Mouse (Mus musculus) neural tube, embryonic 13.5 days (tissue): ENCODE data around the gene Rfwd3. TPM values are rescaled to one million over a fixed set of nuclear protein-coding genes. Genes with fewer than 3 reads are reported as not detected.

ENCODE experiments used
- ATAC-seq: fragments of 200-750 bp; cut with Nextera tagmentation; 2 replicates; pipeline ENCODE4 v1.8.0; 2017; ENCODE audit warnings: low read depth, mild to moderate bottlenecking, moderate TSS enrichment, moderate library complexity
- H3K27ac ChIP-seq: fragments of 300-500 bp; sonication (generic); replicated peaks from 2 replicates; pipeline ENCODE4 v1.5.1; 2015; ENCODE audit warnings: moderate library complexity, mild to moderate bottlenecking, inconsistent platforms
- H3K27me3 ChIP-seq: fragments of 300-500 bp; sonication (generic); 2 replicates; pipeline ENCODE4 v1.6.1; 2015; ENCODE audit warnings: mild to moderate bottlenecking, inconsistent platforms
- H3K36me3 ChIP-seq: fragments of 300-500 bp; sonication (generic); 2 replicates; pipeline ENCODE4 v1.6.1; 2015; ENCODE audit warnings: mild to moderate bottlenecking, inconsistent platforms
- H3K4me1 ChIP-seq: fragments of 300-500 bp; sonication (generic); replicated peaks from 2 replicates; pipeline ENCODE4 v1.6.1; 2015; ENCODE audit warnings: inconsistent platforms
- H3K4me2 ChIP-seq: fragments of 300-500 bp; sonication (generic); 2 replicates; pipeline ENCODE4 v1.6.1; 2015; ENCODE audit warnings: inconsistent platforms, mild to moderate bottlenecking, moderate library complexity
- H3K4me3 ChIP-seq: fragments of 300-500 bp; sonication (generic); 2 replicates; pipeline ENCODE4 v1.5.1; 2015; ENCODE audit warnings: mild to moderate bottlenecking, inconsistent platforms
- H3K9ac ChIP-seq: fragments of 300-500 bp; sonication (generic); 2 replicates; pipeline ENCODE4 v1.6.1; 2015; ENCODE audit warnings: moderate library complexity, mild to moderate bottlenecking, inconsistent platforms
- H3K9me3 ChIP-seq: fragments of 300-500 bp; sonication (generic); 2 replicates; pipeline ENCODE4 v1.6.1; 2016; ENCODE audit warnings: inconsistent platforms
- WGBS: fragments of 180-500 bp; shearing (Covaris S2); methylation state at CpG from one replicate; pipeline ENCODE4 v1.1.7; 2015; 5-methylcytosine and 5-hydroxymethylcytosine counted together
- polyA plus RNA-seq: library from polyadenylated mRNA; unstranded; fragments of >200 nt; fragmentation: Nextera tagmentation; extraction: Ambion mirVana; gene quantifications from 2 replicates; pipeline ENCODE4 v1.2.1, GENCODE M21; 2015

Gene Rfwd3
- polyA plus RNA-seq, 1 experiment from 2014 or later, result 26.9 TPM

- H3K36me3 ChIP-seq, result no peaks in the 10 kb centered on the region
- H3K4me2 ChIP-seq, result no peak overlapping the region
- H3K27ac ChIP-seq, result no peak overlapping the region
- 92% methylated on average over 4 of the region's 4 CpGs for WGBS
- no peaks in the 10 kb centered on the region for H3K27me3 ChIP-seq
- no peak overlapping the region for H3K4me3 ChIP-seq
- 0 out of 2 replicates have a peak, but pooled peaks cover 3% of the 10 kb centered on the region for H3K4me1 ChIP-seq
- no peaks in the 10 kb centered on the region for H3K9me3 ChIP-seq
- no peak for ATAC-seq
- no peak overlapping the region for H3K9ac ChIP-seq
Measured at GRCm38 (mm10) chr8:111246287-111246830, 53.7 kb downstream of the Rfwd3 start.

- WGBS, result 78% methylated on average over 3 of the region's 3 CpGs
Measured at GRCm38 (mm10) chr8:111237301-111237700, 62.7 kb downstream of the Rfwd3 start.

DNA sequence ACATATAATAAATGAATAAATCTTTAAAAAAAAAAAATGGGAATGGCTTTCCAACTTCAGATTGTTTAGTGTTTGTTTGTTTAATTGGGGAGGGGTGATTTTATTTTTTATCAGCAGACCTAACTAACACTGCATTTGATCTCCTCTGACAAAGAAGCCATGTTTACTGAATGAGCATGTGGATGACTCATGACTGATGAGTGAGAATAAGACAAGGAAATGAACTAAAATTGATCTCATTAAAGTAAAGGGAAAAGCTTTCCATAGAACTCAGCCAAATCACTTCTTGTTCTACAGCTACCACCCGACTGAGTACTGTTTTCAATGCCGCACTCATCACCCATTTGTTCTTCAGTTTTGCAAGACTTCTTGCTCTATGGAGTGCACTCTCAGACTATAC, 66.3 kb downstream of the Rfwd3 start:
- H3K4me3 ChIP-seq, result no peak overlapping the region
- H3K4me2 ChIP-seq, result no peak overlapping the region
- H3K9ac ChIP-seq, result no peak overlapping the region
- H3K27me3 ChIP-seq, result no peaks in the 10 kb centered on the region
- WGBS, result 94% methylated on average over 2 of the region's 2 CpGs
- H3K9me3 ChIP-seq, result no peaks in the 10 kb centered on the region
- no peaks in the 10 kb centered on the region for H3K36me3 ChIP-seq
- H3K4me1 ChIP-seq, result no peaks in the 10 kb centered on the region
- H3K27ac ChIP-seq, result no peak overlapping the region
- ATAC-seq, result no peak

More at GRCm38 (mm10) chr8:111237301-111237700, 62.7 kb downstream of the Rfwd3 start:
- Histone ChIP-seq H3K9ac (no peak overlapping the region), H3K4me3 (no peak overlapping the region), H3K9me3 (no peaks in the 10 kb centered on the region), H3K4me2 (no peak overlapping the region), H3K36me3 (no peaks in the 10 kb centered on the region), H3K4me1 (no peaks in the 10 kb centered on the region), H3K27ac (no peak overlapping the region), H3K27me3 (no peaks in the 10 kb centered on the region)
- ATAC-seq, result no peak

- WGBS, result 72% methylated on average over 5 of the region's 5 CpGs
- Histone ChIP-seq H3K9ac (no peak overlapping the region), H3K36me3 (no peaks in the 10 kb centered on the region), H3K4me3 (no peak overlapping the region), H3K27ac (no peak overlapping the region), H3K9me3 (no peaks in the 10 kb centered on the region), H3K4me1 (peaks cover 8% of the 10 kb centered on the region), H3K4me2 (no peak overlapping the region), H3K27me3 (no peaks in the 10 kb centered on the region)
- no peak for ATAC-seq
Measured at GRCm38 (mm10) chr8:111224153-111224552, 75.9 kb downstream of the Rfwd3 start.

Other genes with a start within 250 kb of the Rfwd3 start
- gene Exosc6, start 243.9 kb downstream of the Rfwd3 start, polyA plus RNA-seq, result not detected in 2 replicates
- gene Clec18a, start 207.8 kb downstream of the Rfwd3 start, polyA plus RNA-seq, result 1.9 and 3.1 TPM in 2 replicates
- gene Pdpr, start 205.6 kb downstream of the Rfwd3 start, polyA plus RNA-seq, result 9.6 and 11.6 TPM in 2 replicates
- gene Glg1, start 41.0 kb downstream of the Rfwd3 start, polyA plus RNA-seq, result 69.5 and 83.4 TPM in 2 replicates
- 0.18 and 0.90 TPM in 2 replicates for gene Mlkl, start 38.0 kb upstream of the Rfwd3 start, polyA plus RNA-seq
- gene Fa2h, start 93.6 kb upstream of the Rfwd3 start, polyA plus RNA-seq, result 0.11 and 0.13 TPM in 2 replicates
- 7.3 and 8.5 TPM in 2 replicates for gene Wdr59, start 221.9 kb upstream of the Rfwd3 start, polyA plus RNA-seq
- 86.8 and 100.0 TPM in 2 replicates for gene Znrf1, start 235.9 kb upstream of the Rfwd3 start, polyA plus RNA-seq